ENCODE assay signal across 15 mouse cellular contexts in genomic region chr7:109825293-109825692, GRCm38 (mm10). TPM values are rescaled to one million over a fixed set of nuclear protein-coding genes. Genes with fewer than 3 reads are reported as not detected.
DNase-seq lines count a peak whose midpoint lies in the region; ATAC-seq and TF ChIP-seq lines count a peak whose summit lies in the region.
"Had no signal": no experiment of that assay in that cellular context is flagged by ENCODE, and none has a peak within 500 bp of the region (broad histone marks: within the 10 kb centered on the region; RNA-seq: fewer than 3 reads in every experiment).

No protein-coding gene starts in this region.

- no peak overlapping the region for H3K4me3 ChIP-seq in kidney, embryonic 16.5 days (ENCODE audit: low read length)
- no peak overlapping the region for H3K4me3 ChIP-seq in lung, embryonic 16.5 days (ENCODE audit: low read length)
- H3K4me3 ChIP-seq in gastrocnemius, adult 2 months: no peak overlapping the region
- H3K4me3 ChIP-seq: embryonic facial prominence, embryonic 12.5 days; liver, embryonic 12.5 days had no signal

- H3K36me3 ChIP-seq in kidney, embryonic 16.5 days (ENCODE audit: insufficient read depth, low read length): no peaks in the 10 kb centered on the region
- no peaks in the 10 kb centered on the region for H3K36me3 ChIP-seq in lung, embryonic 16.5 days (ENCODE audit: control insufficient read depth, insufficient read depth, low read length)
- H3K36me3 ChIP-seq: embryonic facial prominence, embryonic 12.5 days; liver, embryonic 12.5 days had no signal

- 0 out of 2 replicates have a peak, but pooled peaks have one; percentile 15 for ATAC-seq in kidney, embryonic 16.5 days (ENCODE audit: low FRiP score, low TSS enrichment)
- peak; percentile 92 for ATAC-seq in lung, embryonic 16.5 days (ENCODE audit: low read depth)
- ATAC-seq: liver, embryonic 12.5 days had no signal

- intact Hi-C loops in gastrocnemius, adult 2 months (cut with DNase I): no loop called here

- H3K27me3 ChIP-seq in kidney, embryonic 16.5 days (ENCODE audit: insufficient read depth, low read length): no peaks in the 10 kb centered on the region
- no peaks in the 10 kb centered on the region for H3K27me3 ChIP-seq in lung, embryonic 16.5 days (ENCODE audit: control insufficient read depth, insufficient read depth, low read depth, low read length)
- H3K27me3 ChIP-seq: CH12.LX; embryonic facial prominence, embryonic 12.5 days had no signal

- no peaks in the 10 kb centered on the region for H3K4me1 ChIP-seq in kidney, embryonic 16.5 days (ENCODE audit: insufficient read depth, low read length)
- H3K4me1 ChIP-seq in lung, embryonic 16.5 days (replicated peaks; ENCODE audit: control insufficient read depth, insufficient read depth, low read length): peaks cover 14% of the 10 kb centered on the region
- H3K4me1 ChIP-seq: liver, embryonic 12.5 days had no signal

- H3K27ac ChIP-seq in kidney, embryonic 16.5 days (ENCODE audit: low read length): no peak overlapping the region
- peak overlapping the region; percentile 67 for H3K27ac ChIP-seq in lung, embryonic 16.5 days (ENCODE audit: low read length)
- H3K27ac ChIP-seq in gastrocnemius, adult 2 months: no peak overlapping the region
- H3K27ac ChIP-seq: embryonic facial prominence, embryonic 12.5 days; liver, embryonic 12.5 days had no signal

- H3K9ac ChIP-seq in kidney, embryonic 16.5 days (replicated peaks; ENCODE audit: low read length): no peak overlapping the region
- no peak overlapping the region for H3K9ac ChIP-seq in lung, embryonic 16.5 days (ENCODE audit: low read length)
- H3K9ac ChIP-seq: embryonic facial prominence, embryonic 12.5 days; liver, embryonic 12.5 days had no signal

- DNase-seq in kidney, adult 11 months: no peak
- peak; percentile 28 for DNase-seq in NIH3T3 (ENCODE audit: low read depth)
- peak; percentile 24 for DNase-seq in brain, embryonic 18.5 days (ENCODE audit: low read depth, low spot score)
- DNase-seq in gastrocnemius, adult 2 months: no peak
- no peak for DNase-seq in thymus, postnatal 4 days
- no peak for DNase-seq in thymus, adult 18-20 months
- DNase-seq: adrenal gland, postnatal 10 days; heart, adult 18-20 months had no signal

- no peaks in the 10 kb centered on the region for H3K9me3 ChIP-seq in kidney, embryonic 16.5 days (ENCODE audit: low read length)
- H3K9me3 ChIP-seq in lung, embryonic 16.5 days (ENCODE audit: control insufficient read depth, low read length): no peaks in the 10 kb centered on the region
- H3K9me3 ChIP-seq: embryonic facial prominence, embryonic 12.5 days; liver, embryonic 12.5 days had no signal

- 60% methylated on average over 14 of the region's 14 CpGs for WGBS in kidney, embryonic 16.5 days
- WGBS in lung, embryonic 16.5 days: 23% methylated on average over 14 of the region's 14 CpGs

- H3K4me2 ChIP-seq in kidney, embryonic 16.5 days (replicated peaks; ENCODE audit: low read depth, low read length): no peak overlapping the region
- H3K4me2 ChIP-seq in lung, embryonic 16.5 days (ENCODE audit: low read depth, low read length): peak overlapping the region; percentile 31
- H3K4me2 ChIP-seq: embryonic facial prominence, embryonic 12.5 days; liver, embryonic 12.5 days; midbrain, embryonic 11.5 days had no signal

- no peak for TF ChIP-seq CTCF in gastrocnemius, adult 2 months (IDR thresholded peaks at IDR 0.05)

RNA-seq across cellular contexts. Expression of gene Scube2, which starts 40.2 kb away (rescaled TPM):
- 1.7 and 1.8 TPM in 2 replicates for polyA plus RNA-seq in kidney, embryonic 16.5 days (2015; fragmentation: Nextera tagmentation; extraction: Ambion mirVana)
- polyA plus RNA-seq in lung, embryonic 16.5 days (2015; fragmentation: Nextera tagmentation; extraction: Ambion mirVana): 4.1 and 4.6 TPM in 2 replicates
- total RNA-seq in gastrocnemius, adult 2 months (2021): 1 to 10 TPM; 1.4 to 3.5 TPM
- total RNA-seq: CH12.LX; hematopoietic stem cell, adult 5-6 weeks had no signal

RNA-seq across cellular contexts. Expression of gene Nrip3, which starts 43.5 kb away (rescaled TPM):
- polyA plus RNA-seq in kidney, embryonic 16.5 days (2015; fragmentation: Nextera tagmentation; extraction: Ambion mirVana): 0.65 and 0.92 TPM in 2 replicates
- 0.34 and 0.55 TPM in 2 replicates for polyA plus RNA-seq in lung, embryonic 16.5 days (2015; fragmentation: Nextera tagmentation; extraction: Ambion mirVana)
- not detected for total RNA-seq in gastrocnemius, adult 2 months (2021)
- total RNA-seq: hematopoietic stem cell, adult 5-6 weeks had no signal

Comparison
In these comparisons a context has a peak if more than half of its experiments do, and no peak if none do; other contexts are left out.
1. DNase-seq: peak in NIH3T3 (single experiment) and brain, embryonic 18.5 days (single experiment); none in kidney, adult 11 months (single experiment), gastrocnemius, adult 2 months (single experiment), thymus, postnatal 4 days (single experiment) and thymus, adult 18-20 months (0 of 2).